1 mouse cellular context compared by ENCODE assay signal in the genomic region with DNA sequence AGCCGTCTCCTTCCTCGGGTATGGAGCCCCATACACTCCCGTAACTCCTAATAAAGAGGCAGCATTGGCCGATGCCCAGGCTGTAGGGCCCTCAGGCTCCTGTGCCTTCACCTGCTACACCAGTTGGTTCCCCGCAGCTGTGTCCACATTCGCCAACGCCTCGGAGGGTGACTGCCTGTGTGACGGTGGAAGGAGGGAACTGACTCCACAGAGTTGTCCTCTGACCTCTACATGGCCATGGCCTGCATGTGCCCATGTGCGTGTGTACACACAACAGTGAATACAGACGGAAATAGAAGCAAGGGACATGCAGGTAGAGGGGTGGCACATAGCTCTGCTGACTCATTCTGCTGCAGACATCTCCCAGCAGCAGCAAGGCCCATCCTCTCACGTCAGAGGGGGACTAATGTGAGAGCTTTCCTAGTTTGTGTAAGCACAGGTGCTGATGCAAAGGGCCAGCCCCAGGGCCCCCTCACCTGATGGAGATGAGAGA.
TF ChIP-seq lines count a peak whose summit lies in the region.

No protein-coding gene starts in this region.

TF ChIP-seq in CH12.LX, 34 proteins besides CTCF, POLR2A, EP300 and RAD21:
- 0 out of 2 replicates have a peak, but pooled peaks have one; percentile 4 for TF ChIP-seq POLR2AphosphoS2 (IDR thresholded peaks at IDR 0.05; ENCODE audit: low read depth, low read length)
- TF ChIP-seq IRF4 (IDR thresholded peaks at IDR 0.05; ENCODE audit: low read depth, low read length): peak; percentile 35; the same call in 1 of the 2 replicates
- peak; percentile 9; the same call in 1 of the 2 replicates for TF ChIP-seq MEF2A (IDR thresholded peaks at IDR 0.05; ENCODE audit: borderline replicate concordance, low read depth, low read length)
- peak; percentile 49 for TF ChIP-seq ETS1 (conservative IDR thresholded peaks at IDR 0.05; ENCODE audit: low read depth, low read length)
- no peak for TF ChIP-seq USF1 (IDR thresholded peaks at IDR 0.05; ENCODE audit: low read depth, low read length)
